Mouse (Mus musculus) intestine, embryonic 14.5 days (tissue): Measurements from ENCODE around the gene Gucy2g. TPM values are rescaled to one million over a fixed set of nuclear protein-coding genes. Genes with fewer than 3 reads are reported as not detected.
"Not testable (repeated sequence)": the region's sequence is repeated elsewhere in the genome, so short reads cannot be mapped to it uniquely, and the experiment has no call there.

Experiments used
- ATAC-seq: fragments of 200-750 bp; cut with Nextera tagmentation; replicated peaks from 2 replicates; pipeline ENCODE4 v1.8.0; 2017; ENCODE audit warnings: low read depth, moderate number of reproducible peaks, moderate TSS enrichment, moderate library complexity; ENCODE audit not compliant: low FRiP score, low TSS enrichment
- DNase-seq: peaks from one replicate; pipeline ENCODE4 v3.0.0-alpha.2; 2018; ENCODE audit warnings: low spot score
- H3K27ac ChIP-seq: fragments of 300-500 bp; sonication (generic); 2 replicates; pipeline ENCODE4 v1.5.1; 2014; ENCODE audit warnings: low read depth, mild to moderate bottlenecking, control low read depth
- H3K27me3 ChIP-seq: fragments of 300-500 bp; sonication (generic); replicated peaks from 2 replicates; pipeline ENCODE4 v1.6.1; 2014; ENCODE audit warnings: low read length, control low read depth; ENCODE audit not compliant: control insufficient read depth, insufficient read depth
- H3K36me3 ChIP-seq: fragments of 300-500 bp; sonication (generic); 2 replicates; pipeline ENCODE4 v1.6.1; 2014; ENCODE audit warnings: low read length, control low read depth; ENCODE audit not compliant: control insufficient read depth, insufficient read depth
- H3K4me1 ChIP-seq: fragments of 300-500 bp; sonication (generic); replicated peaks from 2 replicates; pipeline ENCODE4 v1.6.1; 2014; ENCODE audit warnings: low read length, control low read depth, mixed read lengths; ENCODE audit not compliant: control insufficient read depth, insufficient read depth
- H3K4me2 ChIP-seq: fragments of 300-500 bp; sonication (generic); 2 replicates; pipeline ENCODE4 v1.6.1; 2014; ENCODE audit warnings: low read length
- H3K4me3 ChIP-seq: fragments of 300-500 bp; sonication (generic); 2 replicates; pipeline ENCODE4 v1.5.1; 2014; ENCODE audit warnings: low read depth, low read length, control low read depth, mixed read lengths
- H3K9ac ChIP-seq: fragments of 300-500 bp; sonication (generic); 2 replicates; pipeline ENCODE4 v1.6.1; 2014; ENCODE audit warnings: mild to moderate bottlenecking, low read length
- H3K9me3 ChIP-seq: fragments of 300-500 bp; sonication (generic); 2 replicates; pipeline ENCODE4 v1.6.1; 2016; ENCODE audit warnings: low read length, control low read depth; ENCODE audit not compliant: control insufficient read depth
- WGBS: fragments of 180-500 bp; shearing (Covaris S2); extraction: QIAGEN DNeasy Blood & Tissue Kit; methylation state at CpG from one replicate; pipeline ENCODE4 v1.1.7; 2014; 5-methylcytosine and 5-hydroxymethylcytosine counted together
- microRNA-seq: library from miRNA; unstranded; fragments of <30 nt; microRNA quantifications from one replicate; pipeline ENCODE4, GENCODE M21; 2016
- polyA plus RNA-seq: library from polyadenylated mRNA; unstranded; fragments of >200 nt; fragmentation: Nextera tagmentation; extraction: Ambion mirVana; gene quantifications from 2 replicates; pipeline ENCODE4 v1.2.1, GENCODE M21; 2014

Gene Gucy2g
- polyA plus RNA-seq, 1 experiment from 2014 or later = not detected

- H3K36me3 ChIP-seq = no peaks in the 10 kb centered on the region
- H3K27me3 ChIP-seq = no peaks in the 10 kb centered on the region
- no peaks in the 10 kb centered on the region for H3K4me1 ChIP-seq
- ATAC-seq (no peak), DNase-seq (no peak)
- no peak overlapping the region for H3K9ac ChIP-seq
- WGBS = 40% methylated on average over 6 of the region's 6 CpGs
- no peaks in the 10 kb centered on the region; the same call in 1 of the 2 replicates for H3K9me3 ChIP-seq
- H3K4me2 ChIP-seq = no peak overlapping the region
- no peak overlapping the region for H3K4me3 ChIP-seq
- no peak overlapping the region for H3K27ac ChIP-seq
Measured at GRCm38 (mm10) chr19:55159826-55160225, 81.2 kb downstream of the Gucy2g start.

- H3K36me3 ChIP-seq = no peaks in the 10 kb centered on the region
- 52% methylated on average over 8 of the region's 8 CpGs for WGBS
- no peaks in the 10 kb centered on the region for H3K27me3 ChIP-seq
- H3K27ac ChIP-seq = no peak overlapping the region
- H3K9me3 ChIP-seq = no peaks in the 10 kb centered on the region; the same call in 1 of the 2 replicates
- H3K4me1 ChIP-seq = no peaks in the 10 kb centered on the region
- no peak for DNase-seq
- no peak overlapping the region for H3K9ac ChIP-seq
- no peak for ATAC-seq
- no peak overlapping the region for H3K4me3 ChIP-seq
- H3K4me2 ChIP-seq = no peak overlapping the region
Measured at GRCm38 (mm10) chr19:55158606-55159005, 82.4 kb downstream of the Gucy2g start.

GRCm38 (mm10) chr19:55157029-55157428 is 84.0 kb downstream of the Gucy2g start:
- no peaks in the 10 kb centered on the region for H3K36me3 ChIP-seq
- DNase-seq (no peak), ATAC-seq (no peak)
- 82% methylated on average over 7 of the region's 7 CpGs for WGBS
- H3K4me3 ChIP-seq = no peak overlapping the region
- no peaks in the 10 kb centered on the region for H3K27me3 ChIP-seq
- H3K4me2 ChIP-seq = no peak overlapping the region
- no peak overlapping the region for H3K27ac ChIP-seq
- H3K9me3 ChIP-seq = no peaks in the 10 kb centered on the region
- H3K9ac ChIP-seq = no peak overlapping the region
- no peaks in the 10 kb centered on the region for H3K4me1 ChIP-seq

GRCm38 (mm10) chr19:55152983-55153382 is 88.1 kb downstream of the Gucy2g start:
- H3K4me2 ChIP-seq = no peak overlapping the region
- no peaks in the 10 kb centered on the region for H3K4me1 ChIP-seq
- no peak for ATAC-seq
- H3K9me3 ChIP-seq = peaks cover 5% of the 10 kb centered on the region; the same call in 1 of the 2 replicates
- no peak overlapping the region for H3K27ac ChIP-seq
- H3K27me3 ChIP-seq = no peaks in the 10 kb centered on the region
- WGBS = 89% methylated on average over 6 of the region's 6 CpGs
- H3K4me3 ChIP-seq = no peak overlapping the region
- no peak for DNase-seq
- H3K9ac ChIP-seq = no peak overlapping the region
- H3K36me3 ChIP-seq = no peaks in the 10 kb centered on the region

GRCm38 (mm10) chr19:55152274-55152673 is 88.8 kb downstream of the Gucy2g start:
- not testable (repeated sequence) for DNase-seq, H3K4me3 ChIP-seq, ATAC-seq, H3K9me3 ChIP-seq, H3K4me1 ChIP-seq, H3K36me3 ChIP-seq, H3K4me2 ChIP-seq, H3K27me3 ChIP-seq, H3K9ac ChIP-seq, H3K27ac ChIP-seq
- 66% methylated on average over 6 of the region's 6 CpGs for WGBS

- H3K27ac ChIP-seq = no peak overlapping the region
- H3K4me3 ChIP-seq = no peak overlapping the region
- peaks cover 5% of the 10 kb centered on the region; the same call in 1 of the 2 replicates for H3K9me3 ChIP-seq
- H3K4me2 ChIP-seq = no peak overlapping the region
- H3K36me3 ChIP-seq = no peaks in the 10 kb centered on the region
- no peaks in the 10 kb centered on the region for H3K4me1 ChIP-seq
- 74% methylated on average over 6 of the region's 6 CpGs for WGBS
- DNase-seq (no peak), ATAC-seq (no peak)
- no peak overlapping the region for H3K9ac ChIP-seq
- H3K27me3 ChIP-seq = no peaks in the 10 kb centered on the region
Measured at GRCm38 (mm10) chr19:55149646-55150045, 91.4 kb downstream of the Gucy2g start.

GRCm38 (mm10) chr19:55148109-55148508 is 92.9 kb downstream of the Gucy2g start:
- no peak overlapping the region for H3K4me2 ChIP-seq
- DNase-seq (no peak), ATAC-seq (no peak)
- no peak overlapping the region for H3K9ac ChIP-seq
- H3K36me3 ChIP-seq = no peaks in the 10 kb centered on the region
- WGBS = 69% methylated on average over 6 of the region's 6 CpGs
- H3K27ac ChIP-seq = no peak overlapping the region
- peaks cover 4% of the 10 kb centered on the region; the same call in 1 of the 2 replicates for H3K4me1 ChIP-seq
- H3K9me3 ChIP-seq = peaks cover 5% of the 10 kb centered on the region; the same call in 1 of the 2 replicates
- H3K4me3 ChIP-seq = no peak overlapping the region
- H3K27me3 ChIP-seq = no peaks in the 10 kb centered on the region

Small RNA genes within 50 kb of the gene (microRNA-seq; reads per million reads assigned to microRNA genes)
- not detected for gene Mir6715

Other genes starting within 250 kb of the Gucy2g start
- gene Gpam, start 114.0 kb downstream of the Gucy2g start, polyA plus RNA-seq = 22.6 and 24.1 TPM in 2 replicates
- gene Tectb, start 60.5 kb downstream of the Gucy2g start, polyA plus RNA-seq = not detected in 2 replicates
- gene Acsl5, start 10.7 kb upstream of the Gucy2g start, polyA plus RNA-seq = 86.5 and 93.2 TPM in 2 replicates
- 102 and 108 TPM in 2 replicates for gene Zdhhc6, start 74.8 kb upstream of the Gucy2g start, polyA plus RNA-seq
- 23.5 and 24.6 TPM in 2 replicates for gene Vti1a, start 75.1 kb upstream of the Gucy2g start, polyA plus RNA-seq